Mouse (Mus musculus): Measurements from ENCODE around the gene Nfia. TPM values are rescaled to one million over a fixed set of nuclear protein-coding genes. Genes with fewer than 3 reads are reported as not detected.

The Nfia gene
- polyA plus RNA-seq, 1 experiment: 0.02 TPM

- Histone ChIP-seq H3K4me3 (replicated peaks) (no peak overlapping the region), H3K9me3 (no peaks in the 10 kb centered on the region), H3K4me1 (peaks cover 51% of the 10 kb centered on the region), H3K36me3 (replicated peaks; ENCODE audit: low read length) (no peaks in the 10 kb centered on the region), H3K27me3 (replicated peaks) (no peaks in the 10 kb centered on the region)
- TF ChIP-seq FLI1 (IDR thresholded peaks at IDR 0.05; ENCODE audit: low read length) (no peak), GATA1 (IDR thresholded peaks at IDR 0.05; ENCODE audit: borderline replicate concordance, low read length) (no peak)
These were observed 151.4 kb downstream of the Nfia start for GRCm38 (mm10) chr4:97923876-97924316.

GRCm38 (mm10) chr4:97924414-97924813, 151.9 kb downstream of the Nfia start:
- H3K4me3 ChIP-seq (replicated peaks): no peak overlapping the region
- TF ChIP-seq FLI1 (IDR thresholded peaks at IDR 0.05; ENCODE audit: low read length): no peak
- H3K4me1 ChIP-seq: peaks cover 51% of the 10 kb centered on the region
- no peaks in the 10 kb centered on the region for H3K27me3 ChIP-seq (replicated peaks)
- H3K9me3 ChIP-seq: no peaks in the 10 kb centered on the region
- H3K36me3 ChIP-seq (replicated peaks; ENCODE audit: low read length): no peaks in the 10 kb centered on the region

GRCm38 (mm10) chr4:97924855-97925254, 152.3 kb downstream of the Nfia start:
- Histone ChIP-seq H3K36me3 (replicated peaks; ENCODE audit: low read length) (no peaks in the 10 kb centered on the region), H3K27me3 (replicated peaks) (no peaks in the 10 kb centered on the region), H3K4me1 (peaks cover 51% of the 10 kb centered on the region), H3K9me3 (no peaks in the 10 kb centered on the region), H3K4me3 (replicated peaks) (no peak overlapping the region)
- TF ChIP-seq FLI1 (IDR thresholded peaks at IDR 0.05; ENCODE audit: low read length) (no peak), GATA1 (IDR thresholded peaks at IDR 0.05; ENCODE audit: borderline replicate concordance, low read length) (no peak)

GRCm38 (mm10) chr4:97925644-97926043, 153.1 kb downstream of the Nfia start:
- Histone ChIP-seq H3K27me3 (replicated peaks) (no peaks in the 10 kb centered on the region), H3K36me3 (replicated peaks; ENCODE audit: low read length) (no peaks in the 10 kb centered on the region), H3K4me1 (peaks cover 44% of the 10 kb centered on the region), H3K4me3 (replicated peaks) (no peak overlapping the region), H3K9me3 (no peaks in the 10 kb centered on the region)
- TF ChIP-seq FLI1 (IDR thresholded peaks at IDR 0.05; ENCODE audit: low read length): no peak
- no peak for TF ChIP-seq GATA1 (IDR thresholded peaks at IDR 0.05; ENCODE audit: borderline replicate concordance, low read length)

- Histone ChIP-seq H3K27me3 (replicated peaks) (no peaks in the 10 kb centered on the region), H3K4me1 (peaks cover 34% of the 10 kb centered on the region), H3K4me3 (replicated peaks) (no peak overlapping the region), H3K36me3 (replicated peaks; ENCODE audit: low read length) (no peaks in the 10 kb centered on the region), H3K9me3 (no peaks in the 10 kb centered on the region)
- TF ChIP-seq FLI1 (IDR thresholded peaks at IDR 0.05; ENCODE audit: low read length): no peak
- TF ChIP-seq GATA1 (IDR thresholded peaks at IDR 0.05; ENCODE audit: borderline replicate concordance, low read length): no peak
These were observed 154.2 kb downstream of the Nfia start for GRCm38 (mm10) chr4:97926607-97927308.

GRCm38 (mm10) chr4:97927309-97927656, 154.7 kb downstream of the Nfia start:
- TF ChIP-seq FLI1 (IDR thresholded peaks at IDR 0.05; ENCODE audit: low read length) (no peak), GATA1 (IDR thresholded peaks at IDR 0.05; ENCODE audit: borderline replicate concordance, low read length) (no peak)
- no peaks in the 10 kb centered on the region for H3K36me3 ChIP-seq (replicated peaks; ENCODE audit: low read length)
- H3K4me1 ChIP-seq: peaks cover 30% of the 10 kb centered on the region
- no peak overlapping the region for H3K4me3 ChIP-seq (replicated peaks)
- no peaks in the 10 kb centered on the region for H3K9me3 ChIP-seq
- no peaks in the 10 kb centered on the region for H3K27me3 ChIP-seq (replicated peaks)

- TF ChIP-seq FLI1 (IDR thresholded peaks at IDR 0.05; ENCODE audit: low read length) (no peak), GATA1 (IDR thresholded peaks at IDR 0.05; ENCODE audit: borderline replicate concordance, low read length) (no peak)
- H3K27me3 ChIP-seq (replicated peaks): peaks cover 4% of the 10 kb centered on the region
- no peaks in the 10 kb centered on the region for H3K36me3 ChIP-seq (replicated peaks; ENCODE audit: low read length)
- no peaks in the 10 kb centered on the region for H3K9me3 ChIP-seq
- H3K4me1 ChIP-seq: peaks cover 19% of the 10 kb centered on the region
- no peak overlapping the region for H3K4me3 ChIP-seq (replicated peaks)
These were observed 163.8 kb downstream of the Nfia start for GRCm38 (mm10) chr4:97936371-97936770.

- Histone ChIP-seq H3K27me3 (replicated peaks) (peaks cover 4% of the 10 kb centered on the region), H3K9me3 (no peaks in the 10 kb centered on the region), H3K4me3 (replicated peaks) (no peak overlapping the region), H3K4me1 (peaks cover 19% of the 10 kb centered on the region), H3K36me3 (replicated peaks; ENCODE audit: low read length) (no peaks in the 10 kb centered on the region)
- no peak for TF ChIP-seq GATA1 (IDR thresholded peaks at IDR 0.05; ENCODE audit: borderline replicate concordance, low read length)
- no peak for TF ChIP-seq FLI1 (IDR thresholded peaks at IDR 0.05; ENCODE audit: low read length)
These were observed 164.4 kb downstream of the Nfia start for GRCm38 (mm10) chr4:97936912-97937311.

- Histone ChIP-seq H3K27me3 (replicated peaks) (peaks cover 4% of the 10 kb centered on the region), H3K4me1 (peaks cover 19% of the 10 kb centered on the region), H3K9me3 (no peaks in the 10 kb centered on the region), H3K36me3 (replicated peaks; ENCODE audit: low read length) (no peaks in the 10 kb centered on the region), H3K4me3 (replicated peaks) (no peak overlapping the region)
- no peak for TF ChIP-seq GATA1 (IDR thresholded peaks at IDR 0.05; ENCODE audit: borderline replicate concordance, low read length)
- TF ChIP-seq FLI1 (IDR thresholded peaks at IDR 0.05; ENCODE audit: low read length): no peak
These were observed 167.0 kb downstream of the Nfia start for GRCm38 (mm10) chr4:97939492-97939891.

GRCm38 (mm10) chr4:97939920-97940520, 167.5 kb downstream of the Nfia start:
- peaks cover 17% of the 10 kb centered on the region for H3K4me1 ChIP-seq
- TF ChIP-seq GATA1 (IDR thresholded peaks at IDR 0.05; ENCODE audit: borderline replicate concordance, low read length): no peak
- TF ChIP-seq FLI1 (IDR thresholded peaks at IDR 0.05; ENCODE audit: low read length): no peak
- no peaks in the 10 kb centered on the region for H3K36me3 ChIP-seq (replicated peaks; ENCODE audit: low read length)
- H3K27me3 ChIP-seq (replicated peaks): peaks cover 4% of the 10 kb centered on the region
- no peaks in the 10 kb centered on the region for H3K9me3 ChIP-seq
- no peak overlapping the region for H3K4me3 ChIP-seq (replicated peaks)
